Mouse (Mus musculus): ENCODE data around the gene Ankrd50. TPM values are rescaled to one million over a fixed set of nuclear protein-coding genes. Genes with fewer than 3 reads are reported as not detected.
A peak's percentile ranks its signal among the peaks of the same experiment; 100 is the strongest.

Ankrd50 gene
- 16.3 and 19.0 TPM in 2 replicates for polyA plus RNA-seq (2016; fragmentation: Nextera tagmentation; extraction: Ambion mirVana)

- under 1% methylated on average over 81 of the region's 81 CpGs for WGBS
Measured at GRCm38 (mm10) chr3:38484191-38485106, at the start of gene Ankrd50. TSS of gene Ankrd50 (minus strand) at chr3:38484844.

DNA sequence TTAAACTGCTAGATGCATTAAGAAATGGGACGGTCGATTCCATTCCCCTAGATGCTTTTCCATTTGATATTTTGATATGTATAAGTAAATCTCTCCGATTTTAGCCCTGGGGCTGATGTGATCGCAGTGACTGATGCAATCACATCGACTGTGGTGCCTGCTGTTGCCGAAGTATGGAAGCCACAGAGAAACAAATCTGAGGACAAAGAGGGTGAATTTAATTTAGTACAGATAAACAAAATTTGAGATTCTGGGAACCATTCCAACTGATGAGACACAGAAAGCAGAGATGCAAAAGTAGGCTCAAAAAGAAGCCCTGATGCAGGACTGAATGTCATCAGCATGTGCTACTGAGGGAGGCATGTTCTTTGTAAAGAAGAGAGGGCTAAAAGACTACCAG, 49.6 kb upstream of the Ankrd50 start:
- Histone ChIP-seq H3K27ac (no peak overlapping the region), H3K9me3 (peaks cover 6% of the 10 kb centered on the region; the same call in 1 of the 2 replicates), H3K4me1 (no peaks in the 10 kb centered on the region), H3K36me3 (replicated peaks) (no peaks in the 10 kb centered on the region), H3K4me3 (no peak overlapping the region), H3K27me3 (ENCODE audit: poor library complexity, severe bottlenecking) (no peaks in the 10 kb centered on the region)
- DNase-seq (ENCODE audit: extremely low spot score, low spot score), result no peak
- 87% methylated on average over 6 of the region's 6 CpGs for WGBS

More at GRCm38 (mm10) chr3:38484191-38485106, at the start of gene Ankrd50:
- no peaks in the 10 kb centered on the region for H3K27me3 ChIP-seq (ENCODE audit: poor library complexity, severe bottlenecking)
- H3K4me1 ChIP-seq, result peaks cover 31% of the 10 kb centered on the region
- peaks cover 31% of the 10 kb centered on the region for H3K36me3 ChIP-seq (replicated peaks)
- H3K4me3 ChIP-seq, result peak within 1 kb of the TSS; percentile 92
- peak; percentile 99 for DNase-seq (ENCODE audit: extremely low spot score, low spot score)
- peak within 1 kb of the TSS; percentile 94 for H3K27ac ChIP-seq
- no peaks in the 10 kb centered on the region for H3K9me3 ChIP-seq

GRCm38 (mm10) chr3:38520426-38520825, 35.8 kb upstream of the Ankrd50 start:
- Histone ChIP-seq H3K36me3 (replicated peaks) (no peaks in the 10 kb centered on the region), H3K9me3 (no peaks in the 10 kb centered on the region), H3K27ac (no peak overlapping the region), H3K27me3 (ENCODE audit: poor library complexity, severe bottlenecking) (no peaks in the 10 kb centered on the region), H3K4me3 (no peak overlapping the region), H3K4me1 (no peaks in the 10 kb centered on the region)
- no peak for DNase-seq (ENCODE audit: extremely low spot score, low spot score)
- 83% methylated on average over 2 of the region's 2 CpGs for WGBS

DNA sequence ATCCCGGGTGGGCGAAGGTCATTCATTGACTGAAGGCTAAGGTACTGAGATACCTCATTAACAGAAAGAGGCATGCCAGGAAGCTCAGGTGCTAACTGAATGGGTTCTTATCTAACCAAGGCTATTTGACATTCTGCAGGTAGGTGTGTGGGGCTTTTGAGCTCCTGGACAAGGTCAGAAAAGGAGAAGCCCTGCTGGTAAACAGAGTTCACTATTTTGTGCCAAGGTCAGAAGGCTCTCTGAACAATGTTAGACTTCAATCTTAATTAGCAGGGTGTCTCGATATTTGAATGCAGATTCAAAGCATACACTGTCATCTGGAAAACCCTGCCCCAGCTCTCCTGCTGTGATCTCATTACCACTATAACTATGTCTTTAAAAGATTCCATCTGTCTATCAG, 35.3 kb upstream of the Ankrd50 start:
- no peak for DNase-seq (ENCODE audit: extremely low spot score, low spot score)
- Histone ChIP-seq H3K36me3 (replicated peaks) (no peaks in the 10 kb centered on the region), H3K9me3 (no peaks in the 10 kb centered on the region), H3K4me1 (no peaks in the 10 kb centered on the region), H3K27me3 (ENCODE audit: poor library complexity, severe bottlenecking) (no peaks in the 10 kb centered on the region), H3K27ac (no peak overlapping the region), H3K4me3 (no peak overlapping the region)
- WGBS, result 79% methylated on average over 3 of the region's 3 CpGs

- no peak for DNase-seq (ENCODE audit: extremely low spot score, low spot score)
- H3K27ac ChIP-seq, result no peak overlapping the region
- H3K4me1 ChIP-seq, result no peaks in the 10 kb centered on the region
- H3K27me3 ChIP-seq (ENCODE audit: poor library complexity, severe bottlenecking), result no peaks in the 10 kb centered on the region
- no peaks in the 10 kb centered on the region for H3K9me3 ChIP-seq
- H3K4me3 ChIP-seq, result no peak overlapping the region
- WGBS, result 86% methylated on average over 4 of the region's 4 CpGs
- no peaks in the 10 kb centered on the region for H3K36me3 ChIP-seq (replicated peaks)
Measured at GRCm38 (mm10) chr3:38503606-38504005, 19.0 kb upstream of the Ankrd50 start.

DNA sequence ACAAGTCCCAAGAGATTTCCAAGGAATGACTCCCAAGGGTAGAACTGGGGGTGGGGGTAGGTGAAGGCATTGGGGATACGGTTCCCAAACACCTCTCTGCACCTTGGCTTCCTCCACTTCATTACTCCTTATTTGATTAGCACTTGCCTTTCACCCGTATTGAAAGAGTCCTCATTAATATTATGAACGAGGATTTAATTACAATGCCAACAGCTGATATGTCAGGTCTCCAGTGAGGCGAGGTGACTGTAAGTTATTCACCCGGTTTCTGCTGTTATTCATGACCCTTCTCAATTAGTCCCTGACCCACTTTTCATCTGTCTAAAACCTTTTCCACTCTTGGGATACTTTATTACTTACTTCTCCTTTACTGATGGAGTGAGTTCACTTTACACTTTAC, 17.5 kb upstream of the Ankrd50 start:
- H3K27ac ChIP-seq, result no peak overlapping the region
- H3K36me3 ChIP-seq (replicated peaks), result no peaks in the 10 kb centered on the region
- DNase-seq (ENCODE audit: extremely low spot score, low spot score), result no peak
- H3K4me3 ChIP-seq, result no peak overlapping the region
- H3K4me1 ChIP-seq, result no peaks in the 10 kb centered on the region
- H3K27me3 ChIP-seq (ENCODE audit: poor library complexity, severe bottlenecking), result no peaks in the 10 kb centered on the region
- 84% methylated on average over 5 of the region's 5 CpGs for WGBS
- H3K9me3 ChIP-seq, result no peaks in the 10 kb centered on the region

DNA sequence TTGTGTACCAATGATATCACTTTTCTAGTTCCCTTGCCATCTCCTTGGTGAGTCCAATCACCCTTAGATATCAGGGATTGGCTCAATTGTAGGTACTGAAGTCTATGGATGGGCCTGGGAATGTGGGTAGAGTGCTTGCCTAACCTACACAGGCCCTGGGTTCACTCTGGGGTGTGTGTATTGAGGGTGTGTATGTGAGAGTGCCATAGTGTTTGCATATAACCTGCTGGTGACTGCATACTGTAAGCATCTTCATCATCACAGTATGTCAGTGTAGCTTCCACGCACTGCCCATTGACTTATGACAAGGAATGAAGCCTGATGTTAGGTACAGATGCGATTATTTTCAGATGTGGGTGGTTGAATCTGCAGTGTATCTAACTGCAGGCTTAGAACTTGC, 17.1 kb upstream of the Ankrd50 start:
- Histone ChIP-seq H3K4me1 (0 out of 2 replicates have a peak, but pooled peaks cover 4% of the 10 kb centered on the region), H3K36me3 (replicated peaks) (no peaks in the 10 kb centered on the region), H3K27ac (no peak overlapping the region), H3K9me3 (no peaks in the 10 kb centered on the region), H3K27me3 (ENCODE audit: poor library complexity, severe bottlenecking) (no peaks in the 10 kb centered on the region), H3K4me3 (no peak overlapping the region)
- 92% methylated on average over 2 of the region's 2 CpGs for WGBS
- no peak for DNase-seq (ENCODE audit: extremely low spot score, low spot score)

- no peaks in the 10 kb centered on the region for H3K27me3 ChIP-seq (ENCODE audit: poor library complexity, severe bottlenecking)
- H3K4me3 ChIP-seq, result no peak overlapping the region
- 0 out of 2 replicates have a peak, but pooled peaks cover 4% of the 10 kb centered on the region for H3K4me1 ChIP-seq
- no peak for DNase-seq (ENCODE audit: extremely low spot score, low spot score)
- no peaks in the 10 kb centered on the region for H3K9me3 ChIP-seq
- H3K36me3 ChIP-seq (replicated peaks), result no peaks in the 10 kb centered on the region
- 87% methylated on average over 5 of the region's 5 CpGs for WGBS
- no peak overlapping the region for H3K27ac ChIP-seq
Measured at GRCm38 (mm10) chr3:38501316-38501715, 16.7 kb upstream of the Ankrd50 start.

DNA sequence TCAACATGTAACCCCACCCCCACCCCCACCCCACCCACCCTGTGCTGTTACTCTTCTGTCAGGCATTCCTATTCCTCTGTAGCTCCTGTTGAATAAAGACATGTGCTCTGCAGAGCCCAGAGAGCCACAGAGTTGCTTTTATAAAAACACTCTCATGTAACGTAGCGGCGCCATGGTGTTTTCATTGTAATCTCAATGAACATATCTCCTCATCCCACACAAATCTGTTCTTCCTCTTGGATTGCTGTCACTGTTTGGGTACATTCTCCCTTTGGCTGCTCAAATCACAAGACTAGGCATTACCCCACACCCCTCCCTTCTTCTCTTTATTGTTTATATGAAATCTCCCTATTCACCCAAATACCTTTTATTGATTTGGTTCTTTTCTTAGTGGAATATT, 13.9 kb upstream of the Ankrd50 start:
- 0 out of 2 replicates have a peak, but pooled peaks cover 4% of the 10 kb centered on the region for H3K4me1 ChIP-seq
- H3K27me3 ChIP-seq (ENCODE audit: poor library complexity, severe bottlenecking), result no peaks in the 10 kb centered on the region
- H3K9me3 ChIP-seq, result no peaks in the 10 kb centered on the region
- WGBS, result 85% methylated on average over 3 of the region's 3 CpGs
- no peaks in the 10 kb centered on the region for H3K36me3 ChIP-seq (replicated peaks)
- H3K4me3 ChIP-seq, result no peak overlapping the region
- H3K27ac ChIP-seq, result no peak overlapping the region
- no peak for DNase-seq (ENCODE audit: extremely low spot score, low spot score)

DNA sequence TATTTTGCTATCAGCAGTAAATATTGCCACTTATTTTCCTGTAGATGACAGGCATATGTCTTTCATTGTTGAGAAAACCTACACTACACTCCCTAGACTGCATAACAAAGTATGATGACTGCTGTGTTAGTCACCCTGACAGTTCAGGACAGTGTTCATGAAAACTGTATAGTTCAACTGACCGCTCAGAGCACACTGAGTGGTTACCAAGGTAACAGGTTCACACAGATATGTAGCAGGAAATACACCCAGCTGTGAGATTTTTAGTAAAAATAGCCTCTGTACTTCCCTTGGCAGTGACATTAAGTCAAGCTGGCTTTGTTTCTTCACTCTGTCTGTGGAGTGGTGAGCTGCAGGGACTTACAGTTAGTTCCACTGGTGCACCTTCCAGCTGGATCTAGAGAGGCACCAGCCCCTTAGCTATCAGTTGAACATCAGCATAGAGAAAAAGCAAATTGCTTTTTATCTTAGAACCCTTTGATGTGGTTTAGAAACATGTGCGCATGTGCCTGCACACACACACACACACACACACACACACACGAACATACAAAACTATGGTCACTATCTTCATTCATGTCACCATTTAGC, 12.2 kb upstream of the Ankrd50 start:
- Histone ChIP-seq H3K4me1 (0 out of 2 replicates have a peak, but pooled peaks cover 4% of the 10 kb centered on the region), H3K27me3 (ENCODE audit: poor library complexity, severe bottlenecking) (no peaks in the 10 kb centered on the region), H3K9me3 (no peaks in the 10 kb centered on the region), H3K27ac (no peak overlapping the region), H3K36me3 (replicated peaks) (no peaks in the 10 kb centered on the region), H3K4me3 (no peak overlapping the region)
- 87% methylated on average over 3 of the region's 3 CpGs for WGBS
- DNase-seq (ENCODE audit: extremely low spot score, low spot score), result no peak

GRCm38 (mm10) chr3:38491702-38492101, 7.1 kb upstream of the Ankrd50 start:
- 84% methylated on average over 3 of the region's 3 CpGs for WGBS
- Histone ChIP-seq H3K27me3 (ENCODE audit: poor library complexity, severe bottlenecking) (no peaks in the 10 kb centered on the region), H3K4me1 (no peaks in the 10 kb centered on the region), H3K4me3 (no peak overlapping the region), H3K9me3 (no peaks in the 10 kb centered on the region), H3K36me3 (replicated peaks) (no peaks in the 10 kb centered on the region), H3K27ac (no peak overlapping the region)
- DNase-seq (ENCODE audit: extremely low spot score, low spot score), result no peak

DNA sequence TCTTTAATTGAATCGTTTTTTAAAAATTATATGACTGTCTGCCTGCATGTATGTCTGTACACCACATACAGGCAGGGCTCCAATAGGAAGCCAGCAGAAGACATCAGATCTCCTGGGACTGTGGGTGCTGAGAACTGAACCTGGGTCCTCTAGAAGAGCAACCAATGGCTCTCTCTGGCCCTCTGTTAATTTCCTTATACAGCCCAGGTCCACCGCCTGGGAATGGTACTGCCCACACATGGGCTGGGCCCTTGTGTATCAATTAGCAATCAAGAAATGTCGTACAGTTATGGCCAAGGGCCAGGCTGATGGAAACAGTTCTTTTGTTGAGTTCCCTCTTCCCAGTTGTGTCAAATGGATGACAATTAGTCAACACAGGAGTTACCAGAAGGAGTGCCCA, 6.6 kb upstream of the Ankrd50 start:
- H3K27me3 ChIP-seq (ENCODE audit: poor library complexity, severe bottlenecking), result no peaks in the 10 kb centered on the region
- 92% methylated on average over 3 of the region's 3 CpGs for WGBS
- no peak for DNase-seq (ENCODE audit: extremely low spot score, low spot score)
- no peak overlapping the region for H3K27ac ChIP-seq
- no peaks in the 10 kb centered on the region for H3K36me3 ChIP-seq (replicated peaks)
- no peaks in the 10 kb centered on the region for H3K4me1 ChIP-seq
- H3K4me3 ChIP-seq, result no peak overlapping the region
- no peaks in the 10 kb centered on the region for H3K9me3 ChIP-seq

- 88% methylated on average over 2 of the region's 2 CpGs for WGBS
- H3K4me3 ChIP-seq, result no peak overlapping the region
- DNase-seq (ENCODE audit: extremely low spot score, low spot score), result no peak
- no peaks in the 10 kb centered on the region for H3K4me1 ChIP-seq
- H3K9me3 ChIP-seq, result no peaks in the 10 kb centered on the region
- no peaks in the 10 kb centered on the region for H3K36me3 ChIP-seq (replicated peaks)
- no peak overlapping the region for H3K27ac ChIP-seq
- no peaks in the 10 kb centered on the region for H3K27me3 ChIP-seq (ENCODE audit: poor library complexity, severe bottlenecking)
Measured at GRCm38 (mm10) chr3:38490720-38491119, 6.1 kb upstream of the Ankrd50 start.
